Comparison of ENCODE assay signal across 21 mouse cellular contexts in the genomic region with DNA sequence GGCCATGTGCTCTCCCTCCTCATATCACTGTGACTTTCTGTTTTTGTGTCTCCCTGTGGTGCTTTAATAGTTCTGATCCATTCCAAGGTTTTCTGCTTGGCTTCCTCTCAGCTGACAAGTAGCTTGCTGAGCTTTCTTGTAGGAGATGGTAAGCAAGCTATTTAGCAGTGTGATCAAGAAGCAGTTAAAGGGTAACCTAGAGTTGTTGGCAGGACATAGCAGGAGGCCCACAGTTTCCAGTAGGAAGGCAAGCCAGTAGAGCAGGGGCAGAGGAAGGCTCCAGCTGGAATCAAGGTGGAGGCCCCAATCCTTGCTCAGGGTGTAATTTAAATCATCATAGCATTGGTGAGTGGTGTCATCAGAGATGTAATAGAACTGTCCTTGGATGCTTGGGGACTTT. TPM values are rescaled to one million over a fixed set of nuclear protein-coding genes. Genes with fewer than 3 reads are reported as not detected.
"Had no signal": no experiment of that assay in that cellular context is flagged by ENCODE, and none has a peak within 500 bp of the region (broad histone marks: within the 10 kb centered on the region; RNA-seq: fewer than 3 reads in every experiment).

No protein-coding gene starts in this region.

- H3K9me3 ChIP-seq: limb, embryonic 15.5 days; liver, embryonic 13.5 days; midbrain, embryonic 13.5 days had no signal

- H3K27me3 ChIP-seq: limb, embryonic 15.5 days; liver, embryonic 13.5 days; midbrain, embryonic 13.5 days had no signal

- H3K27ac ChIP-seq: layer of hippocampus, adult 2 months; left cerebral cortex, adult 2 months; limb, embryonic 15.5 days; liver, embryonic 13.5 days; midbrain, embryonic 13.5 days; stomach, postnatal 0 days had no signal

- ATAC-seq: hindbrain, embryonic 16.5 days; inflammation-experienced regulatory T-cells, adult 6 months; intestine, postnatal 0 days; midbrain, embryonic 13.5 days had no signal

- H3K4me1 ChIP-seq: limb, embryonic 15.5 days; liver, embryonic 13.5 days; midbrain, embryonic 13.5 days had no signal

- DNase-seq: liver, embryonic 13.5 days; lung, adult 18-20 months; lung, postnatal 36 days; right cerebral cortex, postnatal 25 days; thymus, postnatal 4 days had no signal

- H3K4me3 ChIP-seq: layer of hippocampus, adult 2 months; left cerebral cortex, adult 2 months; limb, embryonic 15.5 days; liver, embryonic 13.5 days; midbrain, embryonic 13.5 days had no signal

- H3K4me2 ChIP-seq: limb, embryonic 15.5 days; liver, embryonic 13.5 days; midbrain, embryonic 13.5 days had no signal

- H3K36me3 ChIP-seq: limb, embryonic 15.5 days; liver, embryonic 13.5 days; midbrain, embryonic 13.5 days had no signal

- H3K9ac ChIP-seq: limb, embryonic 15.5 days; liver, embryonic 13.5 days; midbrain, embryonic 13.5 days had no signal

RNA-seq across cellular contexts. Expression of a gene that starts 43.6 kb away (rescaled TPM):
- total RNA-seq: megakaryocyte progenitor cell, adult 5-6 weeks; midbrain, postnatal 0 days had no signal
- polyA plus RNA-seq: hindbrain, embryonic 16.5 days; inflammation-experienced regulatory T-cells, adult 6 months; limb, embryonic 15.5 days; liver, embryonic 13.5 days; lung, embryonic 16.5 days; midbrain, embryonic 13.5 days; midbrain, postnatal 0 days; neural tube, embryonic 14.5 days; stomach, postnatal 0 days had no signal

RNA-seq across cellular contexts. Expression of a gene that starts 50.7 kb away (rescaled TPM):
- total RNA-seq: layer of hippocampus, adult 2 months; layer of hippocampus, postnatal 25 days; left cerebral cortex, adult 2 months; left cerebral cortex, postnatal 25 days; megakaryocyte progenitor cell, adult 5-6 weeks; midbrain, postnatal 0 days had no signal
- polyA plus RNA-seq: hindbrain, embryonic 16.5 days; inflammation-experienced regulatory T-cells, adult 6 months; intestine, postnatal 0 days; limb, embryonic 11.5 days; limb, embryonic 15.5 days; lung, embryonic 16.5 days; midbrain, embryonic 13.5 days; midbrain, postnatal 0 days; neural tube, embryonic 14.5 days; small intestine, adult 2 months; stomach, postnatal 0 days had no signal
